Mouse (Mus musculus) MEL (cell line): ENCODE measurements around the gene Hcfc1r1. TPM values are rescaled to one million over a fixed set of nuclear protein-coding genes. Genes with fewer than 3 reads are reported as not detected.

Source experiments
- DNase-seq: peaks from one replicate; pipeline ENCODE4 v3.0.0; 2011; ENCODE audit warnings: low read depth, low spot score
- H3K27ac ChIP-seq: 2 replicates; pipeline ENCODE4 v1.5.1; 2012; ENCODE audit warnings: low read depth, mild to moderate bottlenecking, control low read depth, low read length, moderate library complexity; ENCODE audit not compliant: control insufficient read depth
- H3K27me3 ChIP-seq, 2 experiments: fragments of 150-350 bp in 1 of 2; sonication (generic) in 1 of 2; 2 replicates each; pipeline ENCODE4 v1.6.1; 2012; ENCODE audit warnings: low read length in 2 of 2, mild to moderate bottlenecking in 2 of 2, improper control_type of control experiment in 1 of 2, moderate library complexity in 1 of 2; ENCODE audit not compliant: insufficient read depth in 2 of 2, control insufficient read depth in 1 of 2
- H3K36me3 ChIP-seq, 2 experiments: 2 replicates each; pipeline ENCODE4 v1.6.1; 2012 to 2014; ENCODE audit warnings: low read length in 2 of 2, improper control_type of control experiment in 1 of 2, inconsistent platforms in 1 of 2, mild to moderate bottlenecking in 1 of 2; ENCODE audit not compliant: insufficient read depth in 2 of 2, control insufficient read depth in 1 of 2
- H3K4me1 ChIP-seq, 2 experiments: fragments of 150-350 bp in 1 of 2; sonication (generic) in 1 of 2; 2 replicates each; pipeline ENCODE4 v1.6.1; 2012; ENCODE audit warnings: low read length in 2 of 2, improper control_type of control experiment in 1 of 2, mild to moderate bottlenecking in 1 of 2; ENCODE audit not compliant: insufficient read depth in 2 of 2, control insufficient read depth in 1 of 2
- H3K4me3 ChIP-seq, 2 experiments: fragments of 150-350 bp in 1 of 2; sonication (generic) in 1 of 2; 2 replicates each; pipeline ENCODE4 v1.5.1; 2012; ENCODE audit warnings: low read depth in 2 of 2, low read length in 2 of 2, mild to moderate bottlenecking in 2 of 2, moderate library complexity in 2 of 2, control low read depth in 1 of 2, improper control_type of control experiment in 1 of 2; ENCODE audit not compliant: control insufficient read depth in 1 of 2, insufficient read depth in 1 of 2
- H3K79me2 ChIP-seq: 2 replicates; pipeline ENCODE4 v1.6.1; 2012; ENCODE audit warnings: mild to moderate bottlenecking, low read length, moderate library complexity; ENCODE audit not compliant: control insufficient read depth, poor library complexity, insufficient read depth
- H3K9ac ChIP-seq: 2 replicates; pipeline ENCODE4 v1.6.1; 2012; ENCODE audit warnings: low read depth, mild to moderate bottlenecking, control low read depth, low read length, moderate library complexity; ENCODE audit not compliant: control insufficient read depth, poor library complexity, severe bottlenecking
- H3K9me3 ChIP-seq: fragments of 150-350 bp; sonication (generic); replicated peaks from 2 replicates; pipeline ENCODE4 v1.6.1; 2012; ENCODE audit warnings: mild to moderate bottlenecking, low read length, improper control_type of control experiment, moderate library complexity; ENCODE audit not compliant: insufficient read depth
- CTCF ChIP-seq, 3 experiments: IDR thresholded peaks in 2 of 3; conservative IDR thresholded peaks in 1 of 3; 2 replicates each; pipeline ENCODE4 v1.5.1; 2011 to 2012; ENCODE audit warnings: low read length in 3 of 3, low read depth in 2 of 3, mild to moderate bottlenecking in 2 of 3, improper control_type of control experiment in 1 of 3, inconsistent platforms in 1 of 3, mixed read lengths in 1 of 3, moderate library complexity in 1 of 3; ENCODE audit not compliant: control insufficient read depth in 1 of 3, insufficient read depth in 1 of 3, poor library complexity in 1 of 3, severe bottlenecking in 1 of 3
- ETS1 ChIP-seq: IDR thresholded peaks from 2 replicates; pipeline ENCODE4 v1.6.1; 2012; ENCODE audit warnings: low read depth, mild to moderate bottlenecking, inconsistent platforms, low read length, improper control_type of control experiment, moderate library complexity
- JUND ChIP-seq: IDR thresholded peaks from 2 replicates; pipeline ENCODE4 v1.6.1; 2011; ENCODE audit warnings: low read depth, mild to moderate bottlenecking, improper control_type of control experiment, low read length
- MAX ChIP-seq: IDR thresholded peaks from 2 replicates; pipeline ENCODE4 v1.6.1; 2011; ENCODE audit warnings: low read length, improper control_type of control experiment
- MYC ChIP-seq: IDR thresholded peaks from 2 replicates; pipeline ENCODE4 v1.6.1; 2011; ENCODE audit warnings: low read depth, mild to moderate bottlenecking, low read length, improper control_type of control experiment, moderate library complexity
- POLR2A ChIP-seq, 2 experiments: IDR thresholded peaks; 2 replicates each; pipeline ENCODE4 v1.6.1; 2011 to 2012; ENCODE audit warnings: low read length in 2 of 2, mild to moderate bottlenecking in 2 of 2, control low read depth in 1 of 2, improper control_type of control experiment in 1 of 2, low read depth in 1 of 2, moderate library complexity in 1 of 2; ENCODE audit not compliant: control insufficient read depth in 1 of 2, insufficient read depth in 1 of 2, poor library complexity in 1 of 2
- POLR2AphosphoS2 ChIP-seq: IDR thresholded peaks from 2 replicates; pipeline ENCODE4 v1.6.1; 2011; ENCODE audit warnings: low read length, improper control_type of control experiment
- RAD21 ChIP-seq: IDR thresholded peaks from 2 replicates; pipeline ENCODE4 v1.6.1; 2011; ENCODE audit warnings: mild to moderate bottlenecking, low read depth, low read length, improper control_type of control experiment
- RCOR1 ChIP-seq: IDR thresholded peaks from 2 replicates; pipeline ENCODE4 v1.6.1; 2012; ENCODE audit warnings: low read depth, mild to moderate bottlenecking, inconsistent platforms, low read length, improper control_type of control experiment
- SMC3 ChIP-seq: IDR thresholded peaks from 2 replicates; pipeline ENCODE4 v1.6.1; 2011; ENCODE audit warnings: low read depth, low read length, improper control_type of control experiment
- TAL1 ChIP-seq: IDR thresholded peaks from 2 replicates; pipeline ENCODE4 v1.6.1; 2012; ENCODE audit warnings: mild to moderate bottlenecking, inconsistent platforms, low read length, moderate library complexity, mixed read lengths
- TCF12 ChIP-seq: IDR thresholded peaks from 2 replicates; pipeline ENCODE4 v1.6.1; 2014; ENCODE audit warnings: low read depth, mild to moderate bottlenecking, inconsistent platforms, low read length, improper control_type of control experiment, moderate library complexity
- UBTF ChIP-seq: IDR thresholded peaks from 2 replicates; pipeline ENCODE4 v1.6.1; 2012; ENCODE audit warnings: low read depth, mild to moderate bottlenecking, inconsistent platforms, low read length, improper control_type of control experiment, moderate library complexity, borderline replicate concordance; ENCODE audit not compliant: insufficient read depth
- ZC3H11A ChIP-seq: IDR thresholded peaks from 2 replicates; pipeline ENCODE4 v1.6.1; 2012; ENCODE audit warnings: low read depth, mild to moderate bottlenecking, inconsistent platforms, low read length, improper control_type of control experiment
- ZKSCAN1 ChIP-seq: IDR thresholded peaks from 2 replicates; pipeline ENCODE4 v1.6.1; 2012; ENCODE audit warnings: low read depth, mild to moderate bottlenecking, inconsistent platforms, low read length, improper control_type of control experiment, moderate library complexity
- polyA plus RNA-seq, 2 experiments: library from polyadenylated mRNA; stranded (reverse) in 1 of 2; unstranded in 1 of 2; fragments of >175 nt in 1 of 2; fragments of >200 nt in 1 of 2; gene quantifications; 2 replicates each; pipeline versions ENCODE4 v1.2.1 to v1.2.4; 2012; ENCODE audit warnings: low replicate concordance in 2 of 2, low read depth in 1 of 2; ENCODE audit not compliant: insufficient read length in 2 of 2, insufficient read depth in 1 of 2, missing spikeins in 1 of 2
- total RNA-seq: library from RNA; depleted of rRNA; stranded (reverse); fragments of 300-350 nt; gene quantifications from 2 replicates; pipeline ENCODE4 v1.2.3, GENCODE M21; 2012

The Hcfc1r1 gene
- total and polyA plus RNA-seq, 3 experiments: 15.6 to 81.6 TPM; not detected in 1

DNA sequence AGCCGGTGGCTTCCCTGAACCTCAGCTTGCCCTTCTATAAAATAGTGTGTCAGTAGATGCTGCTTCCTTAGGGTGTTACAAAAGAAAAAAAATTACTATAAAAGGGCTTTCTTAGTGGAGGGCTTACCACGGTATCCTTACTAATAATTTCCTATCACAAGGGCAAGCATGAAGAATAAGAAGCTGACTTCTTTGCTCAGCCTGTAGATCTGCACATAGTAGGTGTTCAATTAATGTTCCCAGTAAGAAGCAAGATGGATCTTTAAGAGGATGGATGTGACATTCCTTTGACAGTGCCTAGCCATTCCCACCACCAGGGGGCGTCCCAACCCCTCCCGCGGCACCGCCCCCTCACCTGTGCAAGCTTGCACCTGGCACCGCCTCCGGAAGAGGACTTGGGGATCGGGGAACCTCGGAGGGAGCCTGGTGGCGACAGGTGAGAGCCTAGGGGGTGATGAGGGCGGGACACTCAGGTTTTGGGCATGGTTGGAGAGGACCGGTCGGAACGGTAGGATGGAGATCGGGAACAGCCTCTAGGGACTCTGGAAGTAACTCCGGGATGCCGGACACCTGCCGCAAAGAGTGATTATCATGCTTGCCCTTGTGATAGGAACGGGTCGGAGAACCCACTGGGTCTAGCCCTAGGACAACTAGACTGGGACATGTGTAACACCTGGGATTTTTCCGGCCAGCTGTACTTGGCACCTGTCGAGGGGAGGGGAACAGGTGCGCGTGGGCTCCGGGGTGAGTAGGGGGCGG lies 13.1 kb upstream of the Hcfc1r1 start, which contains the start of gene Bicdl2 (continued):
- TF ChIP-seq ETS1: no peak
- no peak for TF ChIP-seq UBTF
- no peak for TF ChIP-seq MAX
- peak; percentile 66 to 79 (median 68) for TF ChIP-seq CTCF (IDR thresholded peaks at IDR 0.05 in 2 of 3, conservative IDR thresholded peaks at IDR 0.05 in 1 of 3; ENCODE audit: control insufficient read depth in 1 of 3, insufficient read depth in 1 of 3, low read depth in 2 of 3, low read length in 3 of 3, poor library complexity in 1 of 3, severe bottlenecking in 1 of 3)
- no peak for TF ChIP-seq TCF12
- no peak for TF ChIP-seq RCOR1
- no peak for TF ChIP-seq JUND
- no peak for TF ChIP-seq MYC
- no peak for TF ChIP-seq TAL1

DNA sequence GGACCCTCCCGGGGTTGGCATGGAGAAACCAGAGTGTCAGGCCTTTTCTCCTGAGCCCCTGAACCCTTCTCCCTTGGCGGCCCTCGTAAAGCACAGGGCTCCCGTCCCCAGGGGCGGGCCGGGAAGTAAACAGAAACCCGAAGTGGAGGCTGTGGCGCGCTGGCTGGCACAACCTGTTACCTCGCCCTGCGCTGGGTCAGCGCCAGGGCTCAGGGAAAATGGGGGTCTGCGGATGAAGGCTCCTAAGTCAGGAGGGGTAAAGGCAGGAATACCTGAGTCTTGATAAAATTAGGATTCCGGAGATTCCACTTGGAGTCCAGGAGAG lies 12.6 kb upstream of the Hcfc1r1 start:
- Histone ChIP-seq H3K4me3 (no peak overlapping the region), H3K79me2 (no peaks in the 10 kb centered on the region), H3K9ac (no peak overlapping the region)

DNA sequence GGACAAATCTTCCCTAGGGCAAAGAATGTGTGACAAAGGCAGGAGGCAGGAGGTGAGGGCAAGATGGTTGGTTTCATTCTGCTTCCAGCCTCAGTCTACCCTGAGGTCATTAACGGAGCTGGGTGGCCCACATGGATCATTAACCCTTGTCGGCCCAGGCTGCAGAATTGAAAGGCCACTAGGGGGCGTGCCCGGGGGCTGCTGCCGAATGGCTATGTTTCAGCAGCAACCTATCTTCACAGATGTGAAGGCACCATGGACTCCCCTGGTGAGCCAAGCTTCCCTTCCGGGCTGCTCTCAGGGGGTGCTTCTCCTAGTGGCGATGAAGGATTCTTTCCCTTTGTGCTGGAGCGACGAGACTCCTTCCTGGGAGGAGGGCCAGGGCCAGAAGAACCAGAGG lies 11.9 kb upstream of the Hcfc1r1 start:
- H3K9ac ChIP-seq: no peak overlapping the region
- no peak overlapping the region for H3K27ac ChIP-seq
- TF ChIP-seq POLR2A (IDR thresholded peaks at IDR 0.05; ENCODE audit: control insufficient read depth in 1 of 2, insufficient read depth in 1 of 2, low read depth in 1 of 2, low read length in 2 of 2, poor library complexity in 1 of 2) (no peak), CTCF (IDR thresholded peaks at IDR 0.05 in 2 of 3, conservative IDR thresholded peaks at IDR 0.05 in 1 of 3; ENCODE audit: control insufficient read depth in 1 of 3, insufficient read depth in 1 of 3, low read depth in 2 of 3, low read length in 3 of 3, poor library complexity in 1 of 3, severe bottlenecking in 1 of 3) (peak; percentile 68 to 82 (median 71)), RAD21 (peak; percentile 20), ZKSCAN1 (no peak), SMC3 (peak; percentile 61), ZC3H11A (peak; percentile 16; the same call in 1 of the 2 replicates)
- no peaks in the 10 kb centered on the region; a peak in 1 of 4 replicates for H3K27me3 ChIP-seq
- no peaks in the 10 kb centered on the region for H3K9me3 ChIP-seq
- no peaks in the 10 kb centered on the region for H3K79me2 ChIP-seq
- no peaks in the 10 kb centered on the region for H3K36me3 ChIP-seq
- no peak overlapping the region for H3K4me3 ChIP-seq
- H3K4me1 ChIP-seq: peaks cover 0 to 4% of the 10 kb centered on the region in 2 experiments; a peak in 2 of 4 replicates
- DNase-seq: peak; percentile 32

More for the DNA sequence above, 12.6 kb upstream of the Hcfc1r1 start:
- no peak for TF ChIP-seq POLR2AphosphoS2
- TF ChIP-seq, all 39 proteins: peak for 0
- Histone ChIP-seq H3K4me1 (peaks cover 0 to 4% of the 10 kb centered on the region in 2 experiments; a peak in 2 of 4 replicates), H3K9me3 (no peaks in the 10 kb centered on the region), H3K27ac (no peak overlapping the region), H3K36me3 (no peaks in the 10 kb centered on the region), H3K27me3 (no peaks in the 10 kb centered on the region; a peak in 2 of 4 replicates)
- DNase-seq: no peak
